Mouse (Mus musculus) cerebellum, adult 9-11 months (tissue): ENCODE measurements around the gene Actr10.

ENCODE experiments used
- DNase-seq: peaks from one replicate; pipeline ENCODE4 v3.0.0; 2022

Gene Actr10

GRCm38 (mm10) chr12:70968141-70968790 is 30.6 kb downstream of the Actr10 start:
- peak; percentile 88 for DNase-seq

- peak; percentile 86 for DNase-seq
Observed at GRCm38 (mm10) chr12:70968791-70969307, 31.2 kb downstream of the Actr10 start.

- DNase-seq, result peak; percentile 72
Observed at GRCm38 (mm10) chr12:70969485-70970184, 32.0 kb downstream of the Actr10 start.

- DNase-seq, result peak; percentile 37
Observed at GRCm38 (mm10) chr12:70973831-70974230, 36.2 kb downstream of the Actr10 start.

- DNase-seq, result peak; percentile 93
Observed at GRCm38 (mm10) chr12:70974441-70975266, 37.0 kb downstream of the Actr10 start, which contains the start of gene Psma3. Gene Psma3, plus strand, starts transcription at chr12:70974621.

GRCm38 (mm10) chr12:70975406-70975805 is 37.7 kb downstream of the Actr10 start:
- no peak for DNase-seq

GRCm38 (mm10) chr12:70975891-70976290 is 38.2 kb downstream of the Actr10 start:
- DNase-seq, result no peak

- no peak for DNase-seq
Observed at GRCm38 (mm10) chr12:70978345-70978744, 40.7 kb downstream of the Actr10 start.

GRCm38 (mm10) chr12:70984855-70985550 is 47.3 kb downstream of the Actr10 start:
- DNase-seq, result no peak

GRCm38 (mm10) chr12:70997225-70997624 is 59.6 kb downstream of the Actr10 start:
- no peak for DNase-seq

- DNase-seq, result no peak
Observed at GRCm38 (mm10) chr12:70999423-70999903, 61.8 kb downstream of the Actr10 start.

- DNase-seq, result no peak
Observed at GRCm38 (mm10) chr12:71000344-71000743, 62.7 kb downstream of the Actr10 start.

GRCm38 (mm10) chr12:71001456-71001855 is 63.8 kb downstream of the Actr10 start:
- DNase-seq, result no peak

- no peak for DNase-seq
Observed at GRCm38 (mm10) chr12:71003760-71004426, 66.2 kb downstream of the Actr10 start.

- no peak for DNase-seq
Observed at GRCm38 (mm10) chr12:71006141-71006540, 68.5 kb downstream of the Actr10 start.

GRCm38 (mm10) chr12:71006901-71007300 is 69.2 kb downstream of the Actr10 start:
- DNase-seq, result no peak

- DNase-seq, result no peak
Observed at GRCm38 (mm10) chr12:71009769-71010168, 72.1 kb downstream of the Actr10 start.
